Mouse (Mus musculus): ENCODE measurements around the gene Mfsd6l. TPM values are rescaled to one million over a fixed set of nuclear protein-coding genes. Genes with fewer than 3 reads are reported as not detected.

Mfsd6l gene
- polyA plus RNA-seq, 1 experiment from 2014 or later, result 1.4 TPM

GRCm38 (mm10) chr11:68564356-68565031 lies 8.5 kb downstream of the Mfsd6l start:
- no peaks in the 10 kb centered on the region for H3K4me1 ChIP-seq (ENCODE audit: control insufficient read depth, insufficient read depth, low read length)
- 78% methylated on average over 13 of the region's 13 CpGs for WGBS
- H3K4me3 ChIP-seq (ENCODE audit: low read length), result no peak overlapping the region
- H3K9me3 ChIP-seq (ENCODE audit: control insufficient read depth, low read length), result no peaks in the 10 kb centered on the region
- no peak for ATAC-seq (ENCODE audit: low FRiP score, low TSS enrichment)
- H3K27me3 ChIP-seq (ENCODE audit: control insufficient read depth, insufficient read depth, low read length), result 0 out of 2 replicates have a peak, but pooled peaks cover 3% of the 10 kb centered on the region
- no peak overlapping the region for H3K27ac ChIP-seq (ENCODE audit: low read depth, low read length)
- H3K4me2 ChIP-seq (replicated peaks; ENCODE audit: low read depth, low read length), result no peak overlapping the region
- no peak overlapping the region for H3K9ac ChIP-seq (ENCODE audit: low read depth, low read length)
- no peaks in the 10 kb centered on the region for H3K36me3 ChIP-seq (ENCODE audit: control insufficient read depth, insufficient read depth, low read length)

GRCm38 (mm10) chr11:68565032-68565429 lies 9.0 kb downstream of the Mfsd6l start:
- no peak overlapping the region for H3K9ac ChIP-seq (ENCODE audit: low read depth, low read length)
- 86% methylated on average over 3 of the region's 3 CpGs for WGBS
- no peak overlapping the region for H3K4me2 ChIP-seq (replicated peaks; ENCODE audit: low read depth, low read length)
- H3K27me3 ChIP-seq (ENCODE audit: control insufficient read depth, insufficient read depth, low read length), result 0 out of 2 replicates have a peak, but pooled peaks cover 3% of the 10 kb centered on the region
- no peaks in the 10 kb centered on the region for H3K36me3 ChIP-seq (ENCODE audit: control insufficient read depth, insufficient read depth, low read length)
- no peak overlapping the region for H3K27ac ChIP-seq (ENCODE audit: low read depth, low read length)
- H3K9me3 ChIP-seq (ENCODE audit: control insufficient read depth, low read length), result no peaks in the 10 kb centered on the region
- H3K4me1 ChIP-seq (ENCODE audit: control insufficient read depth, insufficient read depth, low read length), result no peaks in the 10 kb centered on the region
- H3K4me3 ChIP-seq (ENCODE audit: low read length), result no peak overlapping the region
- ATAC-seq (ENCODE audit: low FRiP score, low TSS enrichment), result no peak

GRCm38 (mm10) chr11:68566447-68567059 lies 10.6 kb downstream of the Mfsd6l start:
- 21% methylated on average over 17 of the region's 17 CpGs for WGBS

GRCm38 (mm10) chr11:68570861-68571260 lies 14.9 kb downstream of the Mfsd6l start:
- H3K36me3 ChIP-seq (ENCODE audit: control insufficient read depth, insufficient read depth, low read length), result no peaks in the 10 kb centered on the region
- no peak overlapping the region for H3K27ac ChIP-seq (ENCODE audit: low read depth, low read length)
- no peak for ATAC-seq (ENCODE audit: low FRiP score, low TSS enrichment)
- no peak overlapping the region for H3K4me2 ChIP-seq (replicated peaks; ENCODE audit: low read depth, low read length)
- H3K9me3 ChIP-seq (ENCODE audit: control insufficient read depth, low read length), result no peaks in the 10 kb centered on the region
- no peak overlapping the region for H3K9ac ChIP-seq (ENCODE audit: low read depth, low read length)
- 0 out of 2 replicates have a peak, but pooled peaks cover 3% of the 10 kb centered on the region for H3K27me3 ChIP-seq (ENCODE audit: control insufficient read depth, insufficient read depth, low read length)
- H3K4me1 ChIP-seq (ENCODE audit: control insufficient read depth, insufficient read depth, low read length), result no peaks in the 10 kb centered on the region
- no peak overlapping the region for H3K4me3 ChIP-seq (ENCODE audit: low read length)
- WGBS, result 63% methylated on average over 5 of the region's 5 CpGs

More at GRCm38 (mm10) chr11:68566447-68567059, 10.6 kb downstream of the Mfsd6l start:
- Histone ChIP-seq H3K4me2 (replicated peaks; ENCODE audit: low read depth, low read length) (peak overlapping the region; percentile 45), H3K4me1 (ENCODE audit: control insufficient read depth, insufficient read depth, low read length) (no peaks in the 10 kb centered on the region), H3K27ac (ENCODE audit: low read depth, low read length) (no peak overlapping the region), H3K9me3 (ENCODE audit: control insufficient read depth, low read length) (no peaks in the 10 kb centered on the region), H3K9ac (ENCODE audit: low read depth, low read length) (no peak overlapping the region), H3K4me3 (ENCODE audit: low read length) (peak overlapping the region; percentile 28), H3K27me3 (ENCODE audit: control insufficient read depth, insufficient read depth, low read length) (0 out of 2 replicates have a peak, but pooled peaks cover 3% of the 10 kb centered on the region), H3K36me3 (ENCODE audit: control insufficient read depth, insufficient read depth, low read length) (no peaks in the 10 kb centered on the region)
- ATAC-seq (ENCODE audit: low FRiP score, low TSS enrichment), result 0 out of 2 replicates have a peak, but pooled peaks have one; percentile 73

GRCm38 (mm10) chr11:68577076-68577475 lies 21.1 kb downstream of the Mfsd6l start:
- Histone ChIP-seq H3K36me3 (ENCODE audit: control insufficient read depth, insufficient read depth, low read length) (no peaks in the 10 kb centered on the region), H3K4me3 (ENCODE audit: low read length) (no peak overlapping the region), H3K4me1 (ENCODE audit: control insufficient read depth, insufficient read depth, low read length) (no peaks in the 10 kb centered on the region), H3K4me2 (replicated peaks; ENCODE audit: low read depth, low read length) (no peak overlapping the region), H3K9ac (ENCODE audit: low read depth, low read length) (no peak overlapping the region), H3K27ac (ENCODE audit: low read depth, low read length) (no peak overlapping the region), H3K9me3 (ENCODE audit: control insufficient read depth, low read length) (no peaks in the 10 kb centered on the region), H3K27me3 (ENCODE audit: control insufficient read depth, insufficient read depth, low read length) (no peaks in the 10 kb centered on the region)
- 88% methylated on average over 1 of the region's 1 CpGs for WGBS
- ATAC-seq (ENCODE audit: low FRiP score, low TSS enrichment), result no peak

- Histone ChIP-seq H3K9ac (ENCODE audit: low read depth, low read length) (no peak overlapping the region), H3K4me1 (ENCODE audit: control insufficient read depth, insufficient read depth, low read length) (no peaks in the 10 kb centered on the region), H3K9me3 (ENCODE audit: control insufficient read depth, low read length) (no peaks in the 10 kb centered on the region), H3K4me3 (ENCODE audit: low read length) (no peak overlapping the region), H3K27me3 (ENCODE audit: control insufficient read depth, insufficient read depth, low read length) (no peaks in the 10 kb centered on the region), H3K27ac (ENCODE audit: low read depth, low read length) (no peak overlapping the region), H3K4me2 (replicated peaks; ENCODE audit: low read depth, low read length) (no peak overlapping the region), H3K36me3 (ENCODE audit: control insufficient read depth, insufficient read depth, low read length) (no peaks in the 10 kb centered on the region)
- WGBS, result 40% methylated on average over 9 of the region's 9 CpGs
- ATAC-seq (ENCODE audit: low FRiP score, low TSS enrichment), result 0 out of 2 replicates have a peak, but pooled peaks have one; percentile 24
These were observed 23.5 kb downstream of the Mfsd6l start for GRCm38 (mm10) chr11:68579462-68579881.

GRCm38 (mm10) chr11:68580566-68580965 lies 24.6 kb downstream of the Mfsd6l start:
- ATAC-seq (ENCODE audit: low FRiP score, low TSS enrichment), result no peak
- Histone ChIP-seq H3K27me3 (ENCODE audit: control insufficient read depth, insufficient read depth, low read length) (no peaks in the 10 kb centered on the region), H3K9ac (ENCODE audit: low read depth, low read length) (no peak overlapping the region), H3K9me3 (ENCODE audit: control insufficient read depth, low read length) (no peaks in the 10 kb centered on the region), H3K4me1 (ENCODE audit: control insufficient read depth, insufficient read depth, low read length) (no peaks in the 10 kb centered on the region), H3K4me3 (ENCODE audit: low read length) (no peak overlapping the region), H3K36me3 (ENCODE audit: control insufficient read depth, insufficient read depth, low read length) (no peaks in the 10 kb centered on the region), H3K27ac (ENCODE audit: low read depth, low read length) (no peak overlapping the region), H3K4me2 (replicated peaks; ENCODE audit: low read depth, low read length) (no peak overlapping the region)
- WGBS, result 72% methylated on average over 6 of the region's 6 CpGs

GRCm38 (mm10) chr11:68583225-68583624 lies 27.2 kb downstream of the Mfsd6l start:
- H3K36me3 ChIP-seq (ENCODE audit: control insufficient read depth, insufficient read depth, low read length), result no peaks in the 10 kb centered on the region
- 93% methylated on average over 13 of the region's 13 CpGs for WGBS
- no peaks in the 10 kb centered on the region for H3K9me3 ChIP-seq (ENCODE audit: control insufficient read depth, low read length)
- H3K4me3 ChIP-seq (ENCODE audit: low read length), result no peak overlapping the region
- no peak overlapping the region for H3K4me2 ChIP-seq (replicated peaks; ENCODE audit: low read depth, low read length)
- H3K27me3 ChIP-seq (ENCODE audit: control insufficient read depth, insufficient read depth, low read length), result no peaks in the 10 kb centered on the region
- H3K4me1 ChIP-seq (ENCODE audit: control insufficient read depth, insufficient read depth, low read length), result no peaks in the 10 kb centered on the region
- ATAC-seq (ENCODE audit: low FRiP score, low TSS enrichment), result no peak
- H3K27ac ChIP-seq (ENCODE audit: low read depth, low read length), result no peak overlapping the region
- no peak overlapping the region for H3K9ac ChIP-seq (ENCODE audit: low read depth, low read length)

- H3K4me3 ChIP-seq (ENCODE audit: low read length), result no peak overlapping the region
- no peak overlapping the region for H3K4me2 ChIP-seq (replicated peaks; ENCODE audit: low read depth, low read length)
- H3K27me3 ChIP-seq (ENCODE audit: control insufficient read depth, insufficient read depth, low read length), result no peaks in the 10 kb centered on the region
- no peak overlapping the region for H3K27ac ChIP-seq (ENCODE audit: low read depth, low read length)
- no peaks in the 10 kb centered on the region for H3K9me3 ChIP-seq (ENCODE audit: control insufficient read depth, low read length)
- H3K4me1 ChIP-seq (ENCODE audit: control insufficient read depth, insufficient read depth, low read length), result no peaks in the 10 kb centered on the region
- no peak overlapping the region for H3K9ac ChIP-seq (ENCODE audit: low read depth, low read length)
- WGBS, result 76% methylated on average over 8 of the region's 8 CpGs
- no peaks in the 10 kb centered on the region for H3K36me3 ChIP-seq (ENCODE audit: control insufficient read depth, insufficient read depth, low read length)
- ATAC-seq (ENCODE audit: low FRiP score, low TSS enrichment), result no peak
These were observed 28.0 kb downstream of the Mfsd6l start for GRCm38 (mm10) chr11:68583906-68584480.
